Mouse (Mus musculus) R1 (cell line): Measurements from ENCODE around the gene Cyp2b23.
"Not testable (repeated sequence)": the region's sequence is repeated elsewhere in the genome, so short reads cannot be mapped to it uniquely, and the experiment has no call there.

Experiments
- DNase-seq: peaks from one replicate; pipeline ENCODE4 v3.0.0-alpha.2; 2018; ENCODE audit warnings: low read depth, low spot score

The Cyp2b23 gene

GRCm38 (mm10) chr7:26686337-26686736 is at the start of gene Cyp2b23:
Gene Cyp2b23, minus strand, starts transcription at chr7:26686437.
- DNase-seq: no peak

GRCm38 (mm10) chr7:26711061-26711460 is 24.8 kb upstream of the Cyp2b23 start:
- DNase-seq: peak; percentile 87

DNA sequence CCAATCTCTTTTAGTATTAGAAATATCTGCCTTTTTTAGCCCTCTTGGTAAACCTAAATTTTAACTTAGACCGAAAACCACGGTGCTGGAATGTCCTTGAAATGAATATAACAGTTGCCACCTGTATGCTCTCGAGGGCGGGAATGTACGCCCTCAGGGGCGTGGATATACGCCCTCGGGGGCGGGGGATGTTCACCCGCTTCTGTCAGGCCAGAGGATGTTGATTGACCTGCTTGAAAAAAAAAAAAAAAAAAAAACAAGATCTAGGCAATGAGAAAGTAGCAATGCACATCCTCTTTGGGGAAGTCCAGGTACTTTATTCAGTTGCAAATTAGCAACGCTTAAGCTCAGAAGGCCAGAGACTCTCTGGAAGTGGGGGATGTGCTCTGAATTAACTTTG is 20.8 kb upstream of the Cyp2b23 start:
- peak; percentile 97 for DNase-seq

GRCm38 (mm10) chr7:26706191-26706590 is 20.0 kb upstream of the Cyp2b23 start:
- peak; percentile 94 for DNase-seq

DNA sequence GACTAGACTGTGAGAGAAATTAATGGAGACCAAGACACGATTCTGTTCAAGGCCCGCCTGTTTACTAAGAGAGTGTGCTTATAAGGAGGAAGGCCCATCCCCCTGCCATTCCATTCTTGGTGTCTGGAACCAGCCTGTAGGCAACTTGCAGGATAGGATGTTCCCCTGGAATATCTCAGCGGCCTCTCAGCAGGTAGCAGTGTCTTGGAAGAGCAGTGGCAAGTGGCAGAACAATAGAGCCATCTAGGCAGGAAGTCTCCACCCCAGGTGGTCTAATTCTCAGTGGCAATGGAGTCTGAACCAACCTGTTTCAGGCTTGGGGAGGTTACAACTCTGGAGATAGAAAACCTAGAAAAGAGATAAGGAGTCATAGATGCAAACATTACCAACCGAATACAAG is 13.9 kb upstream of the Cyp2b23 start:
- peak; percentile 96 for DNase-seq

DNA sequence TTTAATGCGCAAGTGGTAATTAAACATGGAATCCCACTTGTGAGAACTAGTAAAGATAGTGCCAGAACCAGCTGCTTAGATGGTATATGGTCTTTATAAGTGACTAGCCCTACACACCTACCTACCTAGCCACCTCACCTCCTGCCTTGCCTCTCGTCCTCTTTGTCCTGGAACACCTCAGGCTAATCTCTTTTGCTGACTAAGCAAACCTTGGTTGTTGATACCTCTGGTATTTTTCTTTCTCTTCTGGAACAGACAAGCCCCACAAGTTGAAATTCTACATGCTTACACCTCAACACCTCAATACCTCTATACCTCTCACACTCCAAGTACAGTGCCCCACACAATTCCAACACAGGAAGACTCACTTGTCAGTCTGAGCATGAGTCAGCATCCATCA is 524 bp downstream of the Cyp2b23 start:
- no peak for DNase-seq

DNA sequence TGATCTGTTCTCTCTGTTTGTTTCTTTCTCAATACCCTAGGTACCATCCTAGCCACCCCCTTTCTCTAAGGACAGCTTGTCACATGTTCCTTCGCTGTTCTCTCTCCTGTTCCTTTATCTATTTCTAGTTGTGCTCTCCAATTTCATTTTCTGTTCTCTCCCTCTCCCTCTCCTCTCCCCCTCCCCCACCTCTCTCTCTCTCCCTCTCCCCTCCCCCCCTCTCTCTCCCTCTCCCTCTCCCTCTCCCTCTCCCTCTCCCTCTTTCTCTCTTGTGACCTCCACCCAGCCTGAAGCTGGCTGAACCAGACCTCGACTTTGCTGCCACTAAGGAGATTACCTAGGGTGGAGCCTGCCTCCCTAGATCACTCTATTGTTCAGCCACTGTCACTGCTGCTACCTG is 18.8 kb downstream of the Cyp2b23 start:
- peak; percentile 61 for DNase-seq

- DNase-seq: peak; percentile 76
Observed at GRCm38 (mm10) chr7:26666011-26666410, 20.2 kb downstream of the Cyp2b23 start.

DNA sequence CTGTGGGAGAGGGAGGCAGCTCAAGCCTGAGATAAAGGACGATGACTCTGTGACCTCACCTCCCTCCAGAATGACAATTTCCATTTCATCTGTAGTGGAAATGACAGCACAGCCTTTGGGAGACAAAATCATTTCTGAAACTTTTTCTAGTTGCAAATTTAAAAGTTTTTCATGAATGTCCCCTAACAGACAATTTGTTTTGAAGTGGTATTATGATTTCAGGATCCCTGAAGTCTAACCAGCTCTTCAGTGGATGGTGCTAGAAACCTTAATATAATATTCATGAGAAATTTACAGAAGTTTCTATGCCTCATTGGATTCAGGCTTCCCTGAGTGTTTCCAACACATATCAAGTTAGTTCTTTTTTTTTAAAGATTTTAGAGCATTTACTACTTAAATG is 67.9 kb downstream of the Cyp2b23 start, which contains the start of gene Vmn1r185:
Gene Vmn1r185, minus strand, starts transcription at position 101 of the 400 bp plus-strand sequence.
- DNase-seq: not testable (repeated sequence)
